Mouse (Mus musculus): Measurements from ENCODE around the gene Agbl4. TPM values are rescaled to one million over a fixed set of nuclear protein-coding genes. Genes with fewer than 3 reads are reported as not detected.

Gene Agbl4
- total RNA-seq, 1 experiment: not detected

DNA sequence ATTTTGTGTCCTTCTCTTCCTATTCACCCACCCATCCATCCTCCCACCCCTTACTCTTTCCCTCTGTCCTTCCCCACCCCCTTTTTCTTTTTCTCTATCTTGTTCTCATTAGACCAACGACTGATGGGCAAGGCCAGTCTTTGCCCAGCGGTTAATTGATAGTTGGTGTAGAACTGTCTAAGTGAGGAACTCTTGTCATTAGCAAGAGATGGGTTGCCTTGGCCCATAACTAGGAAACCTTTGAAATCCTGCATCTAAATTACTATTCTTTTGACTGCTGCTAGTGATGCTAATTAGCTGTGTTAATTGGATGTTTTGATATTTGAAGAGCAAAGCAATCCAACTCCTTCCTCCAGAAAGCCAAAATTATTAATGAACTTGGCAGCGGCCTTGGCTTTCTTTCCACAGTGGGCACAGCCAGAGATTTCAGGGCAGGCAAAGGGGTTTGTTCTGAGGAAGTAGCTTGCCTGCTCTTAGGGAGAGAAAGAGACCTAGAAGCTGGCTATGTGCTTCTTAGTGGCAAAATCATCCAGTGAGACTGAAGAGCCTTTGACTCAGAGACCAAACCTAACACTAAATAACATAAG lies 1238.2 kb downstream of the Agbl4 start:
- Histone ChIP-seq H3K36me3 (ENCODE audit: control insufficient read depth, insufficient read depth, low read length, poor library complexity, severe bottlenecking) (no peaks in the 10 kb centered on the region), H3K4me3 (ENCODE audit: insufficient read depth in 1 of 2, low read depth in 1 of 2, low read length in 2 of 2, poor library complexity in 1 of 2, severe bottlenecking in 1 of 2) (no peak overlapping the region), H3K4me1 (ENCODE audit: control insufficient read depth in 2 of 2, insufficient read depth in 2 of 2, low read length in 2 of 2, poor library complexity in 1 of 2) (peaks cover 0 to 5% of the 10 kb centered on the region in 2 experiments; a peak in 1 of 4 replicates), H3K9ac (ENCODE audit: insufficient read depth, low read depth, low read length, poor library complexity, severe bottlenecking) (no peak overlapping the region), H3K9me3 (ENCODE audit: control insufficient read depth, insufficient read depth, low read depth, low read length) (no peaks in the 10 kb centered on the region), H3K27ac (ENCODE audit: insufficient read depth, low read depth, low read length, poor library complexity, severe bottlenecking) (no peak overlapping the region)
- DNase-seq (ENCODE audit: low read depth, low spot score): no peak
- in situ Hi-C loops (cut with MboI; ENCODE audit: low sequenced_read_pairs in 2 of 2, unreplicated experiment in 2 of 2): loop anchor here in 1 of 2 experiments (25.0 kb wide), 1 partner anchor 1598 kb away; no protein-coding TSS in a partner anchor
- TF ChIP-seq ZC3H11A (IDR thresholded peaks at IDR 0.05; ENCODE audit: borderline replicate concordance, low read depth, low read length) (no peak), CHD2 (IDR thresholded peaks at IDR 0.05; ENCODE audit: low read depth, low read length) (no peak), HCFC1 (IDR thresholded peaks at IDR 0.05; ENCODE audit: borderline replicate concordance, insufficient read depth, low read length) (no peak), ZNF384 (IDR thresholded peaks at IDR 0.05; ENCODE audit: low read depth, low read length) (no peak), MAFK (IDR thresholded peaks at IDR 0.05; ENCODE audit: insufficient read depth, low read depth, low read length) (no peak)

DNA sequence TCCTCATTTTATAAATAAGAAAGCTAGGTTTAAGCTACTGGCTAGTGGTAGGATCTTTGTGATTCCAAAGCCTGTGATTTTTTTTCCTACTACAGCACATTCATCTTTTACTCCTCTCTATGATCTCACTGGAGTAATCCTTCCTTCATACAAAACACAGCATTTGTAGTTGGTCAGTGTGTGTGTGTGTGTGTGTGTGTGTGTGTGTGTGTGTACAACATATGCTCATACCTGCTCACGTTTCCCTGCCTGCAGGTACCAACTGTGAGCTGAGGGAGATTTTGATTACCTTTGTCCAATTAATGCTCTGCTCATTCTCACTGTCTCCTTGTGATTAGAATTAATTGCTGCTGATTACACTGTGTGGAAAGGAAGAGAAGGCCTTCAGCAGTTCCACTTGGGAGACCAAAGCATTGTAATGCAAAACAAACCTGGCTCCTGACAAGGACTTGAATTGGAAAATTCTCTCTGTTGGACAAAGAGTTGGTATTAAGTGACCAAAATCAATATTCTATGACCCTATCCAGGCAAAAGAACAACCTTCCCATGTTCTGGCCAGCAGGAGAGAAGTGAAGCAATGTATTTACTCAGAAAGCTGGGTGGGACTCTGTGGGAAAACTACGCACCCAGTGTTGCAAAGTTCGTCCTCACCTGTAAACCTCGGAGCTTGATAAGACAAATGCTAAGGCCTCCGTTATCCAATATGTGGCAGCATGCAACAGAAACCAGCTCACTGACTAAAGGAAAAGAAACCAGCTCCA lies 1241.7 kb downstream of the Agbl4 start:
- Histone ChIP-seq H3K4me1 (ENCODE audit: control insufficient read depth in 2 of 2, insufficient read depth in 2 of 2, low read length in 2 of 2, poor library complexity in 1 of 2) (peaks cover 0 to 5% of the 10 kb centered on the region in 2 experiments; a peak in 1 of 4 replicates), H3K4me3 (ENCODE audit: insufficient read depth in 1 of 2, low read depth in 1 of 2, low read length in 2 of 2, poor library complexity in 1 of 2, severe bottlenecking in 1 of 2) (no peak overlapping the region), H3K27ac (ENCODE audit: insufficient read depth, low read depth, low read length, poor library complexity, severe bottlenecking) (no peak overlapping the region), H3K36me3 (ENCODE audit: control insufficient read depth, insufficient read depth, low read length, poor library complexity, severe bottlenecking) (no peaks in the 10 kb centered on the region), H3K9me3 (ENCODE audit: control insufficient read depth, insufficient read depth, low read depth, low read length) (no peaks in the 10 kb centered on the region), H3K9ac (ENCODE audit: insufficient read depth, low read depth, low read length, poor library complexity, severe bottlenecking) (no peak overlapping the region)
- TF ChIP-seq ZC3H11A (IDR thresholded peaks at IDR 0.05; ENCODE audit: borderline replicate concordance, low read depth, low read length) (no peak), HCFC1 (IDR thresholded peaks at IDR 0.05; ENCODE audit: borderline replicate concordance, insufficient read depth, low read length) (no peak), CHD2 (IDR thresholded peaks at IDR 0.05; ENCODE audit: low read depth, low read length) (no peak), ZNF384 (IDR thresholded peaks at IDR 0.05; ENCODE audit: low read depth, low read length) (no peak), MAFK (IDR thresholded peaks at IDR 0.05; ENCODE audit: insufficient read depth, low read depth, low read length) (no peak)
- in situ Hi-C loops (cut with MboI; ENCODE audit: low sequenced_read_pairs in 2 of 2, unreplicated experiment in 2 of 2): loop anchor here in 1 of 2 experiments (25.0 kb wide), 1 partner anchor 1602 kb away; no protein-coding TSS in a partner anchor
- no peak for DNase-seq (ENCODE audit: low read depth, low spot score)

- H3K4me1 ChIP-seq (ENCODE audit: control insufficient read depth in 2 of 2, insufficient read depth in 2 of 2, low read length in 2 of 2, poor library complexity in 1 of 2): no peaks in the 10 kb centered on the region
- H3K4me3 ChIP-seq (ENCODE audit: insufficient read depth in 1 of 2, low read depth in 1 of 2, low read length in 2 of 2, poor library complexity in 1 of 2, severe bottlenecking in 1 of 2): no peak overlapping the region
- no peak overlapping the region for H3K27ac ChIP-seq (ENCODE audit: insufficient read depth, low read depth, low read length, poor library complexity, severe bottlenecking)
- in situ Hi-C loops (cut with MboI; ENCODE audit: low sequenced_read_pairs in 2 of 2, unreplicated experiment in 2 of 2): loop anchor here in 1 of 2 experiments (25.0 kb wide), 1 partner anchor 1608 kb away; no protein-coding TSS in a partner anchor
- H3K36me3 ChIP-seq (ENCODE audit: control insufficient read depth, insufficient read depth, low read length, poor library complexity, severe bottlenecking): no peaks in the 10 kb centered on the region
- no peak overlapping the region for H3K9ac ChIP-seq (ENCODE audit: insufficient read depth, low read depth, low read length, poor library complexity, severe bottlenecking)
- DNase-seq (ENCODE audit: low read depth, low spot score): no peak
- no peaks in the 10 kb centered on the region for H3K9me3 ChIP-seq (ENCODE audit: control insufficient read depth, insufficient read depth, low read depth, low read length)
- TF ChIP-seq MAFK (IDR thresholded peaks at IDR 0.05; ENCODE audit: insufficient read depth, low read depth, low read length) (no peak), ZC3H11A (IDR thresholded peaks at IDR 0.05; ENCODE audit: borderline replicate concordance, low read depth, low read length) (no peak), ZNF384 (IDR thresholded peaks at IDR 0.05; ENCODE audit: low read depth, low read length) (no peak), CHD2 (IDR thresholded peaks at IDR 0.05; ENCODE audit: low read depth, low read length) (no peak), HCFC1 (IDR thresholded peaks at IDR 0.05; ENCODE audit: borderline replicate concordance, insufficient read depth, low read length) (no peak)
Measured at GRCm38 (mm10) chr4:111645117-111645830, 1247.8 kb downstream of the Agbl4 start.

GRCm38 (mm10) chr4:111645831-111646166 lies 1248.3 kb downstream of the Agbl4 start:
- TF ChIP-seq CHD2 (IDR thresholded peaks at IDR 0.05; ENCODE audit: low read depth, low read length) (no peak), ZNF384 (IDR thresholded peaks at IDR 0.05; ENCODE audit: low read depth, low read length) (no peak), HCFC1 (IDR thresholded peaks at IDR 0.05; ENCODE audit: borderline replicate concordance, insufficient read depth, low read length) (no peak), ZC3H11A (IDR thresholded peaks at IDR 0.05; ENCODE audit: borderline replicate concordance, low read depth, low read length) (no peak), MAFK (IDR thresholded peaks at IDR 0.05; ENCODE audit: insufficient read depth, low read depth, low read length) (no peak)
- H3K4me3 ChIP-seq (ENCODE audit: insufficient read depth in 1 of 2, low read depth in 1 of 2, low read length in 2 of 2, poor library complexity in 1 of 2, severe bottlenecking in 1 of 2): no peak overlapping the region
- no peaks in the 10 kb centered on the region for H3K9me3 ChIP-seq (ENCODE audit: control insufficient read depth, insufficient read depth, low read depth, low read length)
- no peaks in the 10 kb centered on the region for H3K36me3 ChIP-seq (ENCODE audit: control insufficient read depth, insufficient read depth, low read length, poor library complexity, severe bottlenecking)
- no peak for DNase-seq (ENCODE audit: low read depth, low spot score)
- no peak overlapping the region for H3K9ac ChIP-seq (ENCODE audit: insufficient read depth, low read depth, low read length, poor library complexity, severe bottlenecking)
- H3K4me1 ChIP-seq (ENCODE audit: control insufficient read depth in 2 of 2, insufficient read depth in 2 of 2, low read length in 2 of 2, poor library complexity in 1 of 2): no peaks in the 10 kb centered on the region
- in situ Hi-C loops (cut with MboI; ENCODE audit: low sequenced_read_pairs in 2 of 2, unreplicated experiment in 2 of 2): loop anchor here in 1 of 2 experiments (25.0 kb wide), 1 partner anchor 1608 kb away; no protein-coding TSS in a partner anchor
- no peak overlapping the region for H3K27ac ChIP-seq (ENCODE audit: insufficient read depth, low read depth, low read length, poor library complexity, severe bottlenecking)

Data from ES-E14 (cell line).